Mouse (Mus musculus) naive thymus-derived CD4-positive, alpha-beta T cell, adult 2 months (primary cell): Measurements from ENCODE around the gene Capn15.

Source experiments
- DNase-seq: peaks from one replicate; pipeline ENCODE4 v3.0.0-alpha.2; 2011; ENCODE audit warnings: low read depth

The Capn15 gene

GRCm38 (mm10) chr17:25954671-25955070, 30.9 kb downstream of the Capn15 start:
- no peak for DNase-seq

DNA sequence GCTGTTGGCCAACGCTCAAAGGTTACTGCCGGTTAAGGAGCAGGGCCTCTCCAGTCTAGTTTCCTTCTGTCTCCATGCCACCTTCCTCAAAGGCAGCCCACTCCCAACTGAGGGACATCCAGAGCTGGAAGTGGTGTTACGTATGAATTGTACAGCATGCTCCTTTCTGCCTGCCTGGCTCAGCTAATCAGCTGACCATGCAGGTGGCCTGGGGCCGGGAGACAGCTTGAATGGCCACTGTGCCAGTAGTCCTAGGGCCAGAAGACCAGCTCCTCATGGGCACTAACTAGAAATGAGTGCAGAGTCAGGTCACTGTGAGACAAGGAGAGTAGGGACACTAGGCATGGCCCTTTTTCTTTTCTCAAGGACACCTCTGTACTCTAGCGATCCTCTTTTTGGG, 32.4 kb downstream of the Capn15 start:
- DNase-seq: no peak

GRCm38 (mm10) chr17:25951803-25952623, 33.6 kb downstream of the Capn15 start, which contains the start of gene A930017K11Rik:
A930017K11Rik (minus strand) TSS chr17:25952565.
- no peak for DNase-seq

DNA sequence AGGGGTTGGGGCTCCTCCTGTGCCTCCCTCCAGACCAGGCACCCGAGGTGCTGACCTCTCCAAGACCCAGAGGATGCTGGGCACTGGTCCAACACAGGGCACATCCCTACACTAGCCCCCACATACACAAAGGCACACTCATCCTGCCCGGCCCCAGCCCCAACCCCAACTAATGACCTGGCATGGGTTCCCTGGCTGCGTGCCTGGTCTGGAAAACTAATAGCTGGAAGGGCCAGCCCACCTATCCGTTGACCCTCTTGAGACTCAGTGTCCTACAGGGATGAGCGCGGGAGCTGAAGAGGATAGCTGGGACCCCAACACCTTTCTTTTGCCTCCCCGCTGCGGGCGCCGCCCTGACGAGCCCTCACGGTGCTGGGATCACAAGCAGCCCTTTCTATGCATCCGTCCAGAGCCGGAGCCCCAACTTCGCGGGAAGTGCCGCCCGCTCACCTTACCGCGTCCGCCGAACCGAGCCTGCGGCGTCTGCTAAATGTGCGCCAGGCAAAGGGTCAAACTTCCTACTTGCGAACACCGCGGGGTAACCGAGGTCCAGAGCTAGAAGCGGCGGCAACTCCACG, 34.3 kb downstream of the Capn15 start:
- no peak for DNase-seq

GRCm38 (mm10) chr17:25950706-25951105, 34.9 kb downstream of the Capn15 start:
- DNase-seq: no peak

- no peak for DNase-seq
These were observed 35.6 kb downstream of the Capn15 start for GRCm38 (mm10) chr17:25949981-25950380.

DNA sequence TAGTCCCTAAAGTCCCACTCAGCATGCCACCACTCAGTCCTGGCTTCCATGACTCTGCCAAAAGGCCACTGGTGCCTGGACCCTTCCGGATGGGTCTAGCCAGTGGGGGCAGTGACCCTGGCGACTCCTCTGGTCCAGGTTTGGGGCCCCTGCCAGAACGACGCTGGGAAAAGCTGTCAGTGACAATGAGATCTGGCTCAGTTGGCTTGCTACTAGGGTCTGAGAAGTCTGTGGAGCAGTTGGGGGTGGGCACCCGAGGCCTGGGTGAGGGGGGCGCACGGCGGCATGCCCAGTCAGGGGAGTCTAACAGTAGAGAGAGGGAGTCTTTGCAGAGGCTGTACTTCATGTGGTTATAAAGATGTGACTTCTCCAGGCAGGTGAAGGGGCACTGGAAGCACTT, 37.5 kb downstream of the Capn15 start:
- no peak for DNase-seq

GRCm38 (mm10) chr17:25947576-25947975, 38.0 kb downstream of the Capn15 start:
- no peak for DNase-seq

DNA sequence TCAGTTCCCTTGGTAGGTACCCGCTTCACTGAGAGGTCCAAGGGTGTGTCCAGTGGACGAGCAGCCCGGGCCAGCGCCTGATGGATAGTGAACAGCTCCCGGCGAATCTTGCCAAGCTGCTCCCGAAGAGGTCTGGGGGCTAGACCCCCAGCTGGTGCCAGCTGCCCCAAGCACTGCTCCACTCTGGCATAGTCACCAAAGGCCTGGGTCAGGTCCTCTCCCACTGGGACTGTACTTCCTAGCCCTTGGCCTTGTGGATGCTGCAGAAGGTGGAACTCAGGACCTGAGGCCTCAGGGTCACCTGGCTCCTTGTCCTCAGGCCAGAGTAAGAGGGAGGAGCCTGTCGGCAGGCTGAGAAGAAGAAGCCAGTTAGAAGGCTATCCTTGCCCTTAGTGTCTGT, 38.7 kb downstream of the Capn15 start:
- no peak for DNase-seq

GRCm38 (mm10) chr17:25946349-25946748, 39.2 kb downstream of the Capn15 start:
- DNase-seq: no peak

DNA sequence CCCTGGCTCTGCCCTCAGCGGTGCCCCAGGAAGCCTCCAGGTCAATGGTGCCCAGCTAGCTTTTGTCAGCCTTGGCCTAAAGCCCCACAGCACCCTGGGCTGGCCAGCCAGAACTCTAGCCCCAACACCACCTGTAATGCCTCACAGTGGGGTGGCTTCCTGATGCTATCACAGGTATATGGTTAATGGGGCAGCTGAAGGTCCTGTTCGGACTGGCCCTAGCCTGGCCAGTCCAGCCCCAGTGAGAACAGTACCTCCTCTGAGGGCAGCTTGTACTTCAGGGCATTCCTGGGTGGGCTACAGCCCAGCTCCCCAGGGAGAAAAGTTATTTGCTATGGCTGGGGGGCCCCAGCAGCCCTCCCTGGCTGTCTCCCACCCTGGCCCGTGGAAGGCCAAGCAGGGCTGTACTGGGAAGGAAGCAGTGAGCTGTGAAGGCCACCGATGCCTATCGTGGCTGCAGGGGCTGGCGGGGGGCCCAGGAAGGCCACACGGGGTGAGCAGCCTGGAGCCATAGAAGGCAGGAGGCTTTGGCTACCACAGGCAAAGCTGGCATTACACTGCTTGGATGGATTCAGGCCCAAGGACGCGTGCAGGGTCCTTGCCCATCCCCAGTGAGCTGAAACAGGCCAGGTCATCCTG, 40.0 kb downstream of the Capn15 start:
- no peak for DNase-seq

GRCm38 (mm10) chr17:25944366-25945163, 41.0 kb downstream of the Capn15 start, which contains the start of the genes Pigq and Nhlrc4:
Pigq (minus strand) TSS chr17:25944936.
Nhlrc4 (minus strand) TSS chr17:25944961.
- DNase-seq: no peak

GRCm38 (mm10) chr17:25943769-25944168, 41.8 kb downstream of the Capn15 start:
- DNase-seq: no peak

- no peak for DNase-seq
These were observed 42.4 kb downstream of the Capn15 start for GRCm38 (mm10) chr17:25943221-25943620.

GRCm38 (mm10) chr17:25942597-25943151, 42.9 kb downstream of the Capn15 start:
- peak; percentile 32 for DNase-seq

GRCm38 (mm10) chr17:25941511-25942241, 43.9 kb downstream of the Capn15 start:
- DNase-seq: peak; percentile 82

DNA sequence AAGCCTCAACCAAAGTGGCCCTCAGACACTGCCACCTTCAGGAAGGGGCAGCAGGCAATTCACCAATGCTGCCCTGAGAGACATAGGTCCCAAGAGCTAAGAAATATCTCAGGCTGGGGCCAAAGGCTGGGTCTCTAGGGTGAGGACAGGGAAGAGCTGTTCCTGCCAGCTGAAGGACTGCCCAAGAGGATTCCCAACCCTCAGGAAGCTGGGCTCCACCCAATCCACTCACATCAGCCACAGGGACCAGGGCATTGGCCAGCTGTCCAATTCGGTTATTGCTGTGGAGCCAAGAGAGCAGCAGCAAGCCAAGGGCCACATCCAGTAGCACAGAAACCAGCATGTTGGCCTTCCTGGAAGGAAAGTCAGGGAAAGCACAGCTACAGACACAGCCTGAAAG, 51.1 kb downstream of the Capn15 start:
- DNase-seq: no peak

- DNase-seq: no peak
These were observed 60.2 kb downstream of the Capn15 start for GRCm38 (mm10) chr17:25925348-25925747.

GRCm38 (mm10) chr17:25922120-25922519, 63.5 kb downstream of the Capn15 start:
- DNase-seq: no peak

DNA sequence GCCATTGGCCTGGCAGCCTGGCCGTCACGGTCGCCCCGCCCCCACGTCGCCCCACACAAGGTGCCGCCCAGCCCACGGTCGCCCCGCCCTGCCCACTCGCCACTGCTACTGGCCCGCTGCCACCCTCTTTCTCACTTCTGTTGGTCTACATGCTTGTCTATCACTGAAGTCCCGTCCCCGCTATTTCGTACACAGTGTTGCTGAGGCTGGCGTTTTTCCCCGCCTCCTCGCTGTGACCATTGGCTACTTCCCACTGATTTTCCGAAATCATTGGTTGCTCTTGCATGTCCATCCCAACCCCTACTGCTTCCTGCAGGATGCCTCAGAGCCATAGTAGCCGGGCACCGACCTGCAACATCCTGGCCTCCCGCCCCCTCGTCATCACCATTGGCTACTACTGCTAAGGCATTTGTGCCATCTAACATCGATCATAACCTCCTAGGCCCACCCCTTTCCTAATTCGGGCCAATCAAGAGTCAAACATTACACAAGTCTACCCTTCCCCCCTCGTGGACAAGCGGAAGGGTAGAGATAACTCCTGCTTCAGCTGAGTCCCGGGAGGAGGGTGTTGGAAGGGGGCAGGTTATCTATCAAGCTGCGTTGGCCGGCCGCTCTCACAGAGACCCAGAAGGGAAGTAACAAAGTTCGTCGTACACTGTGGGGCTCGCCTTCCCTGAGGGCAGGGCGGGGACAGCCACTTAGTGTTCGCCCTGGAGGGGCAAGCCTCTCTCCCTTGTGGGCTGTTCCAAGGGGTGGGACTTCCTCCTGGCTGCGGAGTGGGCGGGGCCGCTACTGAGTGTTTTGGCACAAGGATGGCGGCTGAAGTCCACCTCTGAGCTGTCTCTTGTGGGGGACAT, 65.6 kb downstream of the Capn15 start:
- DNase-seq: peak; percentile 100
